Mouse (Mus musculus) spleen, adult 2 months (tissue): ENCODE results near the gene Btbd6.

ENCODE experiments used
- CTCF ChIP-seq: fragments of 200-500 bp; IDR thresholded peaks from 2 replicates; pipeline ENCODE4 v1.5.1; 2011; ENCODE audit warnings: mild to moderate bottlenecking, inconsistent platforms; ENCODE audit not compliant: insufficient read depth, insufficient read length, insufficient replicate concordance; ENCODE audit errors: extremely low read depth
- POLR2A ChIP-seq: fragments of 200-500 bp; IDR thresholded peaks from 2 replicates; pipeline ENCODE4 v1.6.1; 2011; ENCODE audit warnings: low read depth, low read length, inconsistent platforms

DNA sequence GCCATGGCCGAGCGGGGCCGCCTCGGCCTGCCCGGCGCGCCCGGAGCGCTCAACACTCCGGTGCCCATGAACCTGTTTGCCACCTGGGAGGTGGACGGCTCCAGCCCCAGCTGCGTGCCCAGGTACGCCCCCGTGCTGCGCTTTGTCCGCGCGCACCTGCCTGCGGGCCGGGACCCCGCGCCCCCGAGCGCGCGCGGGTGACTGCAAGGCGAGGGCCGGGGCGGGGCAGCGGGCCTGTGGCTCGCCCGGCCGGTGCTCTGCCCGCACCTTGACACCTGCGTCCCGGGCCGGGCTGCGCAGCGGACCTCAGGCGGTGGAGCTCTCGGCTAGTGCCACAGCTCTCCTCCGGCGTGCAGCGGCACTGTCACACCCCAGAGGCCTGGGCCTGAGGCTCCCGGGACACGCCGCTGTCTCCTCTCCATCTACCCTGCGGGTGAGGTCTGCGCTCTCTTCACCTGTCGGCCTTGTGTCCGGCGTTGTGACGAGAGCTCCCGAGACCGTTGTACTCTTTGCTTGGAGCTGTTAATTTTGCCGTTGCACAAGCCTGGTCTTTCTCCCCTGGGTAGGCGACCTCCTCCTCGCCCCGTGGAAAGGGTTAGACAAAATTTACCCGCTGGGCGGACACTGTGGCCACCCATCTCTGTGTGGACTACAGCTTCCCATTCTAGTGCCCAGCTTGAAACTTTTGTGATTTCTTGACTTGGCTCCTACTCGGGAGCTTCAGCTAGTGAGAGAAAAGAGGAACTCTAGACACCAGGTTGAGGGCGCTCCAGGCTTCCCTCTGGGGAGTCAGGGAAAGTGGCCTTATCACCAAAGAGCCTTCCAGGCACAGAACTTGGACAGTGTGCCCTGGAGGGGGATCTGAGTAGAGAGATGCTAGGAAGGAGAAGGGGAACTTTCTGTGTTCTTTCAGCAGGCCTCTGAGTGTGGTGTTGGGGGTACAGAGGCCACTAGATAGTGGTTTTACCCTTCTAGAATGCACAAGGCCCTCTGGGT lies 38.6 kb downstream of the Btbd6 start:
- TF ChIP-seq POLR2A = no peak
- TF ChIP-seq CTCF = no peak
